Mouse (Mus musculus): ENCODE results near the gene Fyn.

DNA sequence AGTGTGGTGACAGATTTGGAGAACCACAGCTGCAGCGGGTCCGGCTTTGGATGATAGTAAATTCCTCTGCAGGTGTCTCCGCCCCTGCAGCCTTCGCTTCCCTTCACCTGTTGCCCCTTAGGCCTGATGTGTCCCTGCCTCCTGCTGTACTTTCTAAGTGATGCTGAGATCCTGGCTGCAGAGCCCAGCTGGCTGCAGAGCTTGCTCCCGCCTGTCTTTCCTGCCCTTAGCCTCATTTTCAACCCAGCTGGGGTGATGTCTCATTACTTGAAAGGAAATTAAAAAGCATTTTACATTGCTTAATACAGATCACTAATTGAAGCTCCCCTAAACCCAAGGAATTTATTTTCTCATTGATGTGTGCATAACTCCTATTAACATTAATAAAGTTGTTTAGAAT, 70.2 kb downstream of the Fyn start:
- TF ChIP-seq POLR2A (IDR thresholded peaks at IDR 0.05; ENCODE audit: low read depth, low read length) (no peak), CTCF (IDR thresholded peaks at IDR 0.05; ENCODE audit: borderline replicate concordance, insufficient read depth, low read length) (no peak)

All from embryonic fibroblast, embryonic 13.5 days (primary cell).